Mouse (Mus musculus): ENCODE data around the gene Ip6k1. TPM values are rescaled to one million over a fixed set of nuclear protein-coding genes. Genes with fewer than 3 reads are reported as not detected.

Ip6k1 gene
- polyA plus RNA-seq (2014; fragmentation: Illumina TruSeq; extraction: RNeasy Lipid Tissue Mini Kit (QIAGEN cat#74804); ENCODE audit: low replicate concordance), result 16.9 TPM

GRCm38 (mm10) chr9:108001922-108002770 lies at the start of gene Ip6k1:
TSS of gene Ip6k1 (plus strand) at chr9:108002501.

GRCm38 (mm10) chr9:107975399-107976386 lies 26.6 kb upstream of the Ip6k1 start, which contains the start of gene Uba7:
TSS of gene Uba7 (plus strand) at chr9:107975505.

GRCm38 (mm10) chr9:107982681-107983346 lies 19.5 kb upstream of the Ip6k1 start, which contains the start of gene Gm20661:
TSS of gene Gm20661 (plus strand) at chr9:107983058.

GRCm38 (mm10) chr9:107985131-107986119 lies 16.9 kb upstream of the Ip6k1 start, which contains the start of gene Inka1:
TSS of gene Inka1 (minus strand) at chr9:107985879.

GRCm38 (mm10) chr9:107992197-107992596 lies 10.1 kb upstream of the Ip6k1 start, which contains the start of gene Cdhr4:
TSS of gene Cdhr4 (plus strand) at chr9:107992497.

GRCm38 (mm10) chr9:107996049-107996448 lies 6.3 kb upstream of the Ip6k1 start, which contains the start of gene Gm20662:
TSS of gene Gm20662 (plus strand) at chr9:107996349.

GRCm38 (mm10) chr9:108049016-108049455 lies 46.7 kb downstream of the Ip6k1 start, which contains the start of gene Gmppb:
TSS of gene Gmppb (plus strand) at chr9:108049242.

GRCm38 (mm10) chr9:108052885-108053664 lies 50.8 kb downstream of the Ip6k1 start, which contains the start of gene Amigo3:
TSS of gene Amigo3 (plus strand) at chr9:108053159.

GRCm38 (mm10) chr9:108080168-108080567 lies 77.9 kb downstream of the Ip6k1 start, which contains the start of gene Mst1:
TSS of gene Mst1 (plus strand) at chr9:108080436.

GRCm38 (mm10) chr9:108082988-108083431 lies 80.7 kb downstream of the Ip6k1 start, which contains the start of gene Rnf123:
TSS of gene Rnf123 (minus strand) at chr9:108083346.

GRCm38 (mm10) chr9:108094184-108094941 lies 92.1 kb downstream of the Ip6k1 start, which contains the start of gene Apeh:
TSS of gene Apeh (minus strand) at chr9:108094606.

Other genes starting within 250 kb of the Ip6k1 start
- 132 TPM for gene Rbm5, start 231.5 kb upstream of the Ip6k1 start, polyA plus RNA-seq (2014; fragmentation: Illumina TruSeq; extraction: RNeasy Lipid Tissue Mini Kit (QIAGEN cat#74804); ENCODE audit: low replicate concordance)
- 162 TPM for gene Rbm6, start 129.3 kb upstream of the Ip6k1 start, polyA plus RNA-seq (2014; fragmentation: Illumina TruSeq; extraction: RNeasy Lipid Tissue Mini Kit (QIAGEN cat#74804); ENCODE audit: low replicate concordance)
- 0.15 TPM for gene Mon1a, start 114.3 kb upstream of the Ip6k1 start, polyA plus RNA-seq (2014; fragmentation: Illumina TruSeq; extraction: RNeasy Lipid Tissue Mini Kit (QIAGEN cat#74804); ENCODE audit: low replicate concordance)
- 0.97 TPM for gene Mst1r, start 95.6 kb upstream of the Ip6k1 start, polyA plus RNA-seq (2014; fragmentation: Illumina TruSeq; extraction: RNeasy Lipid Tissue Mini Kit (QIAGEN cat#74804); ENCODE audit: low replicate concordance)
- gene Actl11, start 74.0 kb upstream of the Ip6k1 start, polyA plus RNA-seq (2014; fragmentation: Illumina TruSeq; extraction: RNeasy Lipid Tissue Mini Kit (QIAGEN cat#74804); ENCODE audit: low replicate concordance), result not detected
- not detected for gene Camkv, start 66.8 kb upstream of the Ip6k1 start, polyA plus RNA-seq (2014; fragmentation: Illumina TruSeq; extraction: RNeasy Lipid Tissue Mini Kit (QIAGEN cat#74804); ENCODE audit: low replicate concordance)
- gene Traip, start 52.4 kb upstream of the Ip6k1 start, polyA plus RNA-seq (2014; fragmentation: Illumina TruSeq; extraction: RNeasy Lipid Tissue Mini Kit (QIAGEN cat#74804); ENCODE audit: low replicate concordance), result 0.56 TPM
- 2.8 TPM for gene Uba7, start 27.0 kb upstream of the Ip6k1 start, polyA plus RNA-seq (2014; fragmentation: Illumina TruSeq; extraction: RNeasy Lipid Tissue Mini Kit (QIAGEN cat#74804); ENCODE audit: low replicate concordance)
- 0.37 TPM for gene Gm20661, start 19.4 kb upstream of the Ip6k1 start, polyA plus RNA-seq (2014; fragmentation: Illumina TruSeq; extraction: RNeasy Lipid Tissue Mini Kit (QIAGEN cat#74804); ENCODE audit: low replicate concordance)
- not detected for gene Inka1, start 16.6 kb upstream of the Ip6k1 start, polyA plus RNA-seq (2014; fragmentation: Illumina TruSeq; extraction: RNeasy Lipid Tissue Mini Kit (QIAGEN cat#74804); ENCODE audit: low replicate concordance)
- not detected for gene Cdhr4, start 10.0 kb upstream of the Ip6k1 start, polyA plus RNA-seq (2014; fragmentation: Illumina TruSeq; extraction: RNeasy Lipid Tissue Mini Kit (QIAGEN cat#74804); ENCODE audit: low replicate concordance)
- not detected for gene Gm20662, start 6.2 kb upstream of the Ip6k1 start, polyA plus RNA-seq (2014; fragmentation: Illumina TruSeq; extraction: RNeasy Lipid Tissue Mini Kit (QIAGEN cat#74804); ENCODE audit: low replicate concordance)
- gene Gmppb, start 46.7 kb downstream of the Ip6k1 start, polyA plus RNA-seq (2014; fragmentation: Illumina TruSeq; extraction: RNeasy Lipid Tissue Mini Kit (QIAGEN cat#74804); ENCODE audit: low replicate concordance), result 0.67 TPM
- gene Amigo3, start 50.7 kb downstream of the Ip6k1 start, polyA plus RNA-seq (2014; fragmentation: Illumina TruSeq; extraction: RNeasy Lipid Tissue Mini Kit (QIAGEN cat#74804); ENCODE audit: low replicate concordance), result 0.26 TPM
- gene Mst1, start 77.9 kb downstream of the Ip6k1 start, polyA plus RNA-seq (2014; fragmentation: Illumina TruSeq; extraction: RNeasy Lipid Tissue Mini Kit (QIAGEN cat#74804); ENCODE audit: low replicate concordance), result not detected
- gene Rnf123, start 80.8 kb downstream of the Ip6k1 start, polyA plus RNA-seq (2014; fragmentation: Illumina TruSeq; extraction: RNeasy Lipid Tissue Mini Kit (QIAGEN cat#74804); ENCODE audit: low replicate concordance), result 1.1 TPM
- 22.8 TPM for gene Apeh, start 92.1 kb downstream of the Ip6k1 start, polyA plus RNA-seq (2014; fragmentation: Illumina TruSeq; extraction: RNeasy Lipid Tissue Mini Kit (QIAGEN cat#74804); ENCODE audit: low replicate concordance)
- 0.19 TPM for gene Bsn, start 187.9 kb downstream of the Ip6k1 start, polyA plus RNA-seq (2014; fragmentation: Illumina TruSeq; extraction: RNeasy Lipid Tissue Mini Kit (QIAGEN cat#74804); ENCODE audit: low replicate concordance)